In genomic region chr2:65529148-65529547, GRCm38 (mm10) we compare ENCODE assay signal across 15 mouse cellular contexts. TPM values are rescaled to one million over a fixed set of nuclear protein-coding genes. Genes with fewer than 3 reads are reported as not detected.
"Had no signal": no experiment of that assay in that cellular context is flagged by ENCODE, and none has a peak within 500 bp of the region (broad histone marks: within the 10 kb centered on the region; RNA-seq: fewer than 3 reads in every experiment).

No protein-coding gene starts in this region.

- DNase-seq: kidney, adult 8-10 months; kidney, postnatal 36 days; lung, adult 18-20 months; lung, postnatal 36 days; right cerebral cortex, adult 18-20 months; right cerebral cortex, postnatal 25 days; thymus, postnatal 36 days had no signal

- H3K9ac ChIP-seq: limb, embryonic 13.5 days; liver, embryonic 14.5 days; midbrain, embryonic 12.5 days; neural tube, embryonic 15.5 days had no signal

- H3K4me2 ChIP-seq: limb, embryonic 13.5 days; midbrain, embryonic 12.5 days; neural tube, embryonic 15.5 days had no signal

- H3K4me3 ChIP-seq: layer of hippocampus, adult 2 months; limb, embryonic 13.5 days; midbrain, embryonic 12.5 days; neural tube, embryonic 15.5 days had no signal

- H3K36me3 ChIP-seq: limb, embryonic 13.5 days; midbrain, embryonic 12.5 days had no signal

- H3K4me1 ChIP-seq: midbrain, embryonic 12.5 days; neural tube, embryonic 15.5 days had no signal

- H3K27ac ChIP-seq: kidney, postnatal 0 days; layer of hippocampus, adult 2 months; limb, embryonic 13.5 days; liver, embryonic 14.5 days; midbrain, embryonic 12.5 days; neural tube, embryonic 15.5 days had no signal

- H3K9me3 ChIP-seq: limb, embryonic 13.5 days; midbrain, embryonic 12.5 days; neural tube, embryonic 15.5 days had no signal

- H3K27me3 ChIP-seq: limb, embryonic 13.5 days; midbrain, embryonic 12.5 days; neural tube, embryonic 15.5 days had no signal

- ATAC-seq: midbrain, embryonic 16.5 days had no signal

RNA-seq across cellular contexts. Expression of gene Scn3a, which starts 38.3 kb away (rescaled TPM):
- total RNA-seq: megakaryocyte-erythroid progenitor cell, adult 5-6 weeks had no signal
